Mouse (Mus musculus) kidney, adult 2 months (tissue): Measurements from ENCODE around the gene Dab1. TPM values are rescaled to one million over a fixed set of nuclear protein-coding genes. Genes with fewer than 3 reads are reported as not detected.

Experiments used
- DNase-seq: peaks from one replicate; pipeline ENCODE4 v3.0.0; 2021
- H3K27ac ChIP-seq: fragments of 200-500 bp; 2 replicates; pipeline ENCODE4 v1.5.1; 2012; ENCODE audit warnings: low read depth, low read length, control low read depth, inconsistent platforms; ENCODE audit not compliant: insufficient read depth
- H3K27me3 ChIP-seq: fragments of 200-500 bp; replicated peaks from 2 replicates; pipeline ENCODE4 v1.6.1; 2012; ENCODE audit warnings: mild to moderate bottlenecking, moderate library complexity, low read length, inconsistent platforms; ENCODE audit not compliant: control insufficient read depth, insufficient read depth
- H3K36me3 ChIP-seq: fragments of 200-500 bp; 2 replicates; pipeline ENCODE4 v1.6.1; 2012; ENCODE audit warnings: mild to moderate bottlenecking, moderate library complexity, low read length, inconsistent platforms; ENCODE audit not compliant: control insufficient read depth, insufficient read depth
- H3K4me1 ChIP-seq: fragments of 200-500 bp; 2 replicates; pipeline ENCODE4 v1.6.1; 2011; ENCODE audit warnings: low read length; ENCODE audit not compliant: control insufficient read depth, insufficient read depth
- H3K4me3 ChIP-seq: fragments of 200-500 bp; 2 replicates; pipeline ENCODE4 v1.5.1; 2011; ENCODE audit warnings: mild to moderate bottlenecking, low read depth, low read length, control low read depth; ENCODE audit not compliant: insufficient read depth
- CTCF ChIP-seq: fragments of 200-500 bp; conservative IDR thresholded peaks from 2 replicates; pipeline ENCODE4 v1.5.1; 2011; ENCODE audit warnings: low read depth, mild to moderate bottlenecking, control low read depth, low read length, moderate library complexity, mixed read lengths; ENCODE audit not compliant: insufficient read depth, insufficient read length
- POLR2A ChIP-seq: fragments of 200-500 bp; IDR thresholded peaks from one replicate; pipeline ENCODE4 v1.6.1; 2011; ENCODE audit warnings: low read depth, low read length, control low read depth
- WGBS: fragments of 180-500 bp; shearing (Covaris S2); methylation state at CpG from one replicate; pipeline ENCODE4 v1.1.7; 2018; 5-methylcytosine and 5-hydroxymethylcytosine counted together
- polyA plus RNA-seq: library from polyadenylated mRNA; depleted of rRNA; stranded (reverse); fragments of >200 nt; gene quantifications from 2 replicates; pipeline ENCODE4 v1.2.3, GENCODE M21; 2012

Dab1 gene
- polyA plus RNA-seq, 1 experiment, result 3.3 TPM

DNA sequence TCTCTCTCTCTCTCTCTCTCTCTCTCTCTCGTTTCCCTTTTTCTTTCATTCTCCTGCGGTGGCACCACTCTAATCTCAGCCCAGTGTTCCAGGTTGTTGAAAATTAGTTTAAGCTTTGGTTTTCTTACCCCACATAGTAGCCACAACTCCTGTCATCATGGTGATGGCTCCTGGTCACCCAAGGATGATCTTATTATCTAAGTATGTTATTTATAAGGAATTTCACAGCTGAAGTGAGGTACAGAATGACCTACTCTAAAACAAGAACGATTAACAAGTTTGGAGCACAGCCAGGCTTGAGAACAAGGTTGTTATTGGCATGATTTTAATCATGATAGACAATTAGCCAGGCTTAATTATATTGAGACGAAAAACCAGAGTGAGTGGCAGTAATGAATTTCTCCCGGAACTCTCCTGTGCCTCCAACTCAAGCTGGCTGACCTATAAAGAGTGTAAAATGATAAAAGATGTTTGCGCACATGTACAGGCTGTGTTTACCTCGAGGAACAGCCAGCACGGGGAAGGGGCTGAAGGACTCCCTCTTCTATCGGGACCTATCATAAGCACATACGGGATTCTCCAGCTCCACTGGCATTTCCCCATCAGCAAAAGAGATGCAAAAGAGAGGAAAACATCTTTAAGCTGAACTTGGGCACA, 684.0 kb downstream of the Dab1 start:
- no peaks in the 10 kb centered on the region for H3K36me3 ChIP-seq
- DNase-seq, result no peak
- TF ChIP-seq POLR2A (no peak), CTCF (no peak)
- H3K4me3 ChIP-seq, result no peak overlapping the region
- no peaks in the 10 kb centered on the region for H3K27me3 ChIP-seq
- 65% methylated on average over 10 of the region's 10 CpGs for WGBS
- no peaks in the 10 kb centered on the region for H3K4me1 ChIP-seq
- no peak overlapping the region for H3K27ac ChIP-seq

DNA sequence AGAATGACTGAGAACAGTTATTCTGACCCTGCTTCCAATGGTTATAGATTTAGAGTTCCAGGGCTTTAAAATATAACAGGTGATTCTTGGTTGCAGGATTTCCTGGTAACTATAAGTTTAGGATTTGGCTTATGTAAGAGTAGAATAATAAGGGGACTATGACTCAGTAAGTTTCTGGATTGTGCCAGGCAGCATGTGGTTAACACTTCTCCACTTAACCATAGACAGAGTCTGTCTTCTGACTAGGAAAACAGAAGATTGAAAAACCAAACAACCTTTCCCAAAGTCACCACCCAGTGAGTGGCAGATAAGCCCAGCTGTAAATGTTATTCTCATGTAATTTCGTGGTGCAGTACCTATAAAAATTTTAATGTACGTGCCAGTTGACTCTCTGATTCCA, 688.6 kb downstream of the Dab1 start:
- H3K4me1 ChIP-seq, result no peaks in the 10 kb centered on the region
- no peaks in the 10 kb centered on the region for H3K36me3 ChIP-seq
- H3K27me3 ChIP-seq, result no peaks in the 10 kb centered on the region
- DNase-seq, result no peak
- 73% methylated on average over 2 of the region's 2 CpGs for WGBS
- no peak for TF ChIP-seq CTCF
- no peak for TF ChIP-seq POLR2A
- H3K27ac ChIP-seq, result no peak overlapping the region
- H3K4me3 ChIP-seq, result no peak overlapping the region

DNA sequence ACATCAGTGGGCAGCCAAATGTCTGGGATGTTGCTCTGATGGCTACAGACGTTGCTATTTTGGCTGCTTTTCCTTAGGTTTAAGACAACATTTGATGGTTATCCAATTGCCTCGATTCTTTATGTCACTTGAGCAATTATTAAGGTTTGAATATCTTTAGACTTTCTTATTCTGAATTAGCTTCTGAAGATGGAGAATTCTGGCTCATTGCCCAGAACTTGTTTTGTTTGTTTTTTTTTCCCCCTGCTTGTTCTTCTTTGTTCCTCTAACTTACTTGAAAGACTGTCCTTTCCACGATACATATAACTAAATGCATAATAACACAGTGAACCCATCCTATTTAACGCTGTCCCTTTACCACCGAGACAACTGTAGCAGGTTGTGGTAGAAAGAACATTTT, 707.1 kb downstream of the Dab1 start:
- 60% methylated on average over 5 of the region's 5 CpGs for WGBS
- no peak for TF ChIP-seq CTCF
- TF ChIP-seq POLR2A, result no peak

DNA sequence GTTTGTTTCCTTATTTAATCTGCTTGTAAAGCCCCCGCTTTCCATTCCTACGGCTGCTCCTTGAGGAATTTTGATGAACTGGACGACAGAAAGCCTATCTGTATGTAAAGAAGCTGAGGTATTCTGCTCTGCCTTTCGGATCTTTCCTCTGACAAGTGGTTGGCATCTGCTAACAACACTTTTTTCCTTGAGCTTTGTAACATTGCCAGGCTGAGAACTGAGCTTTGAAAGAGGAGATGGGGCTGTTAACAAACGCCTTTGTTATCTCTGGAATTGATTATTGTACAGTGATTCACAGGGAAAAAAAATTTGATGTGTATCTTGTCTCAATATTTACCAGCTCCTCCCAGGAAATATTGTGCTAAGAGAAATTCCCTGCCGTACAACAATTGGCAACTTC, 712.7 kb downstream of the Dab1 start:
- DNase-seq, result no peak
- 73% methylated on average over 6 of the region's 6 CpGs for WGBS
- no peaks in the 10 kb centered on the region for H3K36me3 ChIP-seq
- no peak overlapping the region for H3K27ac ChIP-seq
- no peaks in the 10 kb centered on the region for H3K4me1 ChIP-seq
- H3K27me3 ChIP-seq, result no peaks in the 10 kb centered on the region; the same call in 1 of the 2 replicates
- TF ChIP-seq CTCF, result no peak
- no peak for TF ChIP-seq POLR2A
- H3K4me3 ChIP-seq, result no peak overlapping the region

More for the DNA sequence above, 707.1 kb downstream of the Dab1 start:
- Histone ChIP-seq H3K36me3 (no peaks in the 10 kb centered on the region), H3K4me3 (no peak overlapping the region), H3K27me3 (no peaks in the 10 kb centered on the region; the same call in 1 of the 2 replicates), H3K4me1 (no peaks in the 10 kb centered on the region), H3K27ac (no peak overlapping the region)
- no peak for DNase-seq

DNA sequence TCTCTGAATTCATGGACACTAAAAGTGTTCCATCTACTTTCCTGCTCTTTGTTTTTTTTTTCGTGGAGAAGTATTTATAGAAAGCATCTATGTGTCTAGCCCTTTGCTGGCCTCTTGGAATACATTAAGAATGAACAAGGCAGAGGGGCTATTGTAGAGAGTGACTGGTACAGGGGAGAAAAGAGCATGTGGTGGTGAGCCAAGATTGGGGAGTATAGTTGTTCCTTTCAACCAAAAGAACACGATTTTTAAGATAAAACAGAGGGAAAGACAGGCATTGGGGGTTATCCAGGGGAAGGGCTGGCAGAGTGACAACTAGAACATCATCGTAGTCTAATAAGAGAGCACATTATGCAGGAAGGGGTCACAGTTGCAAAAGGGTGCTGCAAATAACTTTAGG, 713.2 kb downstream of the Dab1 start:
- Histone ChIP-seq H3K4me3 (no peak overlapping the region), H3K27ac (no peak overlapping the region), H3K36me3 (no peaks in the 10 kb centered on the region), H3K27me3 (no peaks in the 10 kb centered on the region; the same call in 1 of the 2 replicates), H3K4me1 (no peaks in the 10 kb centered on the region)
- no peak for DNase-seq
- TF ChIP-seq POLR2A, result no peak
- no peak for TF ChIP-seq CTCF
- 65% methylated on average over 3 of the region's 3 CpGs for WGBS

DNA sequence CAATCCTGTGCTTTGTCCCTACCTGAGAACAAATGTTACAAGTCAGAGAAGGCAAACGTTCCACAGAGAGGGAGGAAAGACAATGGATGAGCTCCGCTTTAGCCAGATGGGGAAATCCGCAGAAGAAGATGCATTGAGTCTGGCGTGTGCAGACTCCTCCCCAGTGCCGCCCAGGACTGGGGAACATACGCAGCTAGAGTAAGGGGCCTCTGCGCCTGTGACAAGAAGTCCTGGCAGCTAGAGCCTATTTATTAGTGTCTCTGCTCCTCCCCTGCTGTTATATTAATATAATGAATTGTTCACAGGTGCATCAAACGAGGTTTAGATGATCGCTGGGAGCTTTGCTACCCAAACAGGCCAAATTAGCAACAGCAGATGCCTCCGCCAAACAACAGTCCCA, 718.1 kb downstream of the Dab1 start:
- Histone ChIP-seq H3K27me3 (no peaks in the 10 kb centered on the region; the same call in 1 of the 2 replicates), H3K4me1 (no peaks in the 10 kb centered on the region)
- WGBS, result 87% methylated on average over 10 of the region's 10 CpGs

DNA sequence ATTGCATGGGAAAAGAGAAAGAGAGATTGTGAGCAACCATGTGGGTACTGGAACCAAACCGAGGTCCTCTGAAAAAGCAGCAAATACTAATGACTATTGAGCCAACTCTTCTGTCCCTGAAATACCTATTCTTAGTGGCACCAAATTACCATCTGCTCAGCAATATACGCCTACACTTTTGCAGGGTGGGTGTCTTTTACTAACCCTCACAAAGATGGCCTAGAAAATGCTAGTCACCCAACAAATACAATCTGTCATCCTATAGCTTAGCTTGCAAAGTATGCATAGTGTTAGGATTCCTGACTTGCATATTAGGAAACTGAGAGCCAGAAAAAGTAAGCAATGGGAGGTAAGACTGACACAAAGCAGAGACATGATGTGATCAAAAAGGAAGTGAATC, 719.2 kb downstream of the Dab1 start:
- no peak overlapping the region for H3K27ac ChIP-seq
- H3K27me3 ChIP-seq, result no peaks in the 10 kb centered on the region; the same call in 1 of the 2 replicates
- no peaks in the 10 kb centered on the region for H3K36me3 ChIP-seq
- 91% methylated on average over 2 of the region's 2 CpGs for WGBS
- no peak overlapping the region for H3K4me3 ChIP-seq
- TF ChIP-seq POLR2A (no peak), CTCF (no peak)
- H3K4me1 ChIP-seq, result no peaks in the 10 kb centered on the region
- no peak for DNase-seq

More for the DNA sequence above, 718.1 kb downstream of the Dab1 start:
- no peaks in the 10 kb centered on the region for H3K36me3 ChIP-seq
- H3K4me3 ChIP-seq, result no peak overlapping the region
- TF ChIP-seq POLR2A (no peak), CTCF (no peak)
- DNase-seq, result no peak
- no peak overlapping the region for H3K27ac ChIP-seq

DNA sequence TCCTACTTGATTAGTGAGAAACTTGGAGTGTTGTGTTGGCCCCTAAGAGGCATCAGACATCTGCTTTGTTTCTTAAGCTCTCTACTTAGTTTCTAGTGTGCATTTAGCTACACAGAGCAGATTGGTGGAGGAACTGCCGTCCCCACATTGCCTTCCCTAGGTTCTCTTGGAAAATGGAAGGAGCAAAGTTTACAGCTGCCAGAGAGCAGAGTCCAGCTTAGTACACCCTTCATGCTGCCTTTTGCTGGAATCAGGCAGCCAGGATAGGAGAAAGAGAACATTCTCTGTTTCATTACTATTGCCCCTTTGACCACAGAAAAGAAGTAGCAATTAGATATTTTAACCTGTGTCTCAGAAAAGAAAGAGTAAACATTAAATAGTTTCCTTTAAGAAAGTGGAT, 742.2 kb downstream of the Dab1 start:
- TF ChIP-seq CTCF, result no peak
- no peak for TF ChIP-seq POLR2A
- WGBS, result 40% methylated on average over 1 of the region's 1 CpGs
- peak; percentile 40 for DNase-seq
- H3K4me3 ChIP-seq, result no peak overlapping the region
- H3K4me1 ChIP-seq, result 0 out of 2 replicates have a peak, but pooled peaks cover 3% of the 10 kb centered on the region
- H3K27me3 ChIP-seq, result no peaks in the 10 kb centered on the region
- no peaks in the 10 kb centered on the region for H3K36me3 ChIP-seq
- H3K27ac ChIP-seq, result no peak overlapping the region
